Mouse (Mus musculus) left cerebral cortex, postnatal 14 days (tissue): ENCODE results near the gene 9230112D13Rik. TPM values are rescaled to one million over a fixed set of nuclear protein-coding genes. Genes with fewer than 3 reads are reported as not detected.

Source experiments
- DNase-seq, 2 experiments: peaks; one replicate each; pipeline ENCODE4 v3.0.0; 2021 to 2022; ENCODE audit warnings: low spot score in 2 of 2, mixed read lengths in 1 of 2
- intact Hi-C: fragments of 180-260 bp; cut with DNase I; formaldehyde crosslinking; loops from one replicate; pipeline ENCODE4 v1.15.1; 2025
- total RNA-seq, 2 experiments: library from RNA; stranded (reverse); gene quantifications; 2 replicates each; pipeline ENCODE4 v1.2.3; 2021

The 9230112D13Rik gene
- total RNA-seq, 2 experiments from 2014 or later: not detected

GRCm38 (mm10) chr14:34503325-34503647 lies 19.3 kb downstream of the 9230112D13Rik start, which contains the start of gene Bmpr1a:
Gene Bmpr1a (minus strand): TSS chr14:34503341.
- no peak for DNase-seq
- intact Hi-C loops: loop anchor here (5.0 kb wide), 2 partner anchors 44 to 191 kb away; partner anchors contain the start of genes Glud1 and Shld2

GRCm38 (mm10) chr14:34502475-34503324 lies 19.9 kb downstream of the 9230112D13Rik start:
- DNase-seq: peak; percentile 86 to 89
- intact Hi-C loops: loop anchor here (5.0 kb wide), 2 partner anchors 45 to 190 kb away; partner anchors contain the start of genes Glud1 and Shld2

GRCm38 (mm10) chr14:34501804-34502474 lies 20.7 kb downstream of the 9230112D13Rik start:
- intact Hi-C loops: loop anchor here (5.0 kb wide), 2 partner anchors 45 to 190 kb away; partner anchors contain the start of genes Glud1 and Shld2
- DNase-seq: peak; percentile 25 to 36

GRCm38 (mm10) chr14:34501447-34501803 lies 21.2 kb downstream of the 9230112D13Rik start:
- intact Hi-C loops: loop anchor here (5.0 kb wide), 2 partner anchors 46 to 189 kb away; partner anchors contain the start of genes Glud1 and Shld2
- DNase-seq: no peak

GRCm38 (mm10) chr14:34500309-34500708 lies 22.3 kb downstream of the 9230112D13Rik start:
- intact Hi-C loops: loop anchor here (5.0 kb wide), 2 partner anchors 47 to 188 kb away; partner anchors contain the start of genes Glud1 and Shld2

GRCm38 (mm10) chr14:34499664-34500063 lies 22.9 kb downstream of the 9230112D13Rik start:
- intact Hi-C loops: loop anchor here (5.0 kb wide), 2 partner anchors 48 to 187 kb away; partner anchors contain the start of genes Glud1 and Shld2
- no peak for DNase-seq

More at GRCm38 (mm10) chr14:34500309-34500708, 22.3 kb downstream of the 9230112D13Rik start:
- DNase-seq: no peak

- intact Hi-C loops: no loop called here
- DNase-seq: no peak
Observed at GRCm38 (mm10) chr14:34497346-34497745, 25.3 kb downstream of the 9230112D13Rik start.

- no peak for DNase-seq
- intact Hi-C loops: no loop called here
Observed at GRCm38 (mm10) chr14:34493682-34494081, 28.9 kb downstream of the 9230112D13Rik start.

GRCm38 (mm10) chr14:34492688-34493087 lies 29.9 kb downstream of the 9230112D13Rik start:
- intact Hi-C loops: no loop called here
- no peak for DNase-seq

GRCm38 (mm10) chr14:34490965-34491364 lies 31.6 kb downstream of the 9230112D13Rik start:
- intact Hi-C loops: no loop called here
- no peak for DNase-seq

GRCm38 (mm10) chr14:34489928-34490327 lies 32.7 kb downstream of the 9230112D13Rik start:
- intact Hi-C loops: no loop called here
- no peak for DNase-seq

- intact Hi-C loops: no loop called here
- no peak for DNase-seq
Observed at GRCm38 (mm10) chr14:34486169-34486568, 36.4 kb downstream of the 9230112D13Rik start.

- no peak for DNase-seq
- intact Hi-C loops: no loop called here
Observed at GRCm38 (mm10) chr14:34483469-34484341, 38.9 kb downstream of the 9230112D13Rik start.

- DNase-seq: no peak
- intact Hi-C loops: no loop called here
Observed at GRCm38 (mm10) chr14:34471591-34471990, 51.0 kb downstream of the 9230112D13Rik start.

GRCm38 (mm10) chr14:34466291-34466690 lies 56.3 kb downstream of the 9230112D13Rik start:
- DNase-seq: peak in 1 of 2 experiments; percentile 25
- intact Hi-C loops: no loop called here
